Mouse (Mus musculus) right cerebral cortex, postnatal 36 days (tissue): ENCODE measurements around the gene Bsn.
"Not testable (repeated sequence)": the region's sequence is repeated elsewhere in the genome, so short reads cannot be mapped to it uniquely, and the experiment has no call there.

Experiments used
- DNase-seq, 2 experiments: peaks; one replicate each; pipeline ENCODE4 v3.0.0; 2022; ENCODE audit warnings: low spot score in 2 of 2, mixed read lengths in 1 of 2

The Bsn gene

GRCm38 (mm10) chr9:108196920-108197677 lies 6.9 kb upstream of the Bsn start:
- no peak for DNase-seq

GRCm38 (mm10) chr9:108196222-108196621 lies 6.0 kb upstream of the Bsn start:
- DNase-seq: not testable (repeated sequence)

- no peak for DNase-seq
Measured at GRCm38 (mm10) chr9:108189488-108189786, 747 bp downstream of the Bsn start.

- DNase-seq: no peak
Measured at GRCm38 (mm10) chr9:108189023-108189422, 1.2 kb downstream of the Bsn start.

- no peak for DNase-seq
Measured at GRCm38 (mm10) chr9:108188511-108188910, 1.7 kb downstream of the Bsn start.

- peak in 1 of 2 experiments; percentile 69 for DNase-seq
Measured at GRCm38 (mm10) chr9:108187616-108188015, 2.6 kb downstream of the Bsn start.

- DNase-seq: no peak
Measured at GRCm38 (mm10) chr9:108185786-108186185, 4.4 kb downstream of the Bsn start.

GRCm38 (mm10) chr9:108183531-108183994 lies 6.6 kb downstream of the Bsn start:
- DNase-seq: no peak

GRCm38 (mm10) chr9:108182806-108183506 lies 7.2 kb downstream of the Bsn start:
- DNase-seq: no peak

- no peak for DNase-seq
Measured at GRCm38 (mm10) chr9:108178391-108178790, 11.8 kb downstream of the Bsn start.

- no peak for DNase-seq
Measured at GRCm38 (mm10) chr9:108175116-108175838, 14.9 kb downstream of the Bsn start.

GRCm38 (mm10) chr9:108172777-108173350 lies 17.3 kb downstream of the Bsn start:
- DNase-seq: no peak

GRCm38 (mm10) chr9:108169751-108170150 lies 20.4 kb downstream of the Bsn start:
- DNase-seq: no peak

- no peak for DNase-seq
Measured at GRCm38 (mm10) chr9:108165143-108165542, 25.0 kb downstream of the Bsn start.

GRCm38 (mm10) chr9:108163646-108164284 lies 26.4 kb downstream of the Bsn start:
- no peak for DNase-seq

- DNase-seq: no peak
Measured at GRCm38 (mm10) chr9:108157891-108158290, 32.3 kb downstream of the Bsn start.

GRCm38 (mm10) chr9:108157451-108157850 lies 32.7 kb downstream of the Bsn start:
- DNase-seq: peak; percentile 51 to 73

GRCm38 (mm10) chr9:108156786-108157185 lies 33.4 kb downstream of the Bsn start:
- DNase-seq: no peak

- no peak for DNase-seq
Measured at GRCm38 (mm10) chr9:108154814-108155213, 35.4 kb downstream of the Bsn start.

GRCm38 (mm10) chr9:108153516-108154448 lies 36.4 kb downstream of the Bsn start:
- DNase-seq: peak in 1 of 2 experiments; percentile 59

- no peak for DNase-seq
Measured at GRCm38 (mm10) chr9:108150486-108150885, 39.7 kb downstream of the Bsn start.
